Mouse (Mus musculus) heart, adult 2 months (tissue): ENCODE measurements around the gene 9330161L09Rik. TPM values are rescaled to one million over a fixed set of nuclear protein-coding genes. Genes with fewer than 3 reads are reported as not detected.

ENCODE experiments used
- DNase-seq, 2 experiments: peaks; one replicate each; pipeline ENCODE4 v3.0.0; 2021
- H3K27ac ChIP-seq: fragments of 200-600 bp; 2 replicates; pipeline ENCODE4 v1.8.1; 2022
- H3K27me3 ChIP-seq: fragments of 200-500 bp; 2 replicates; pipeline ENCODE4 v1.6.1; 2012; ENCODE audit warnings: mild to moderate bottlenecking, low read length, inconsistent platforms, mixed read lengths; ENCODE audit not compliant: control insufficient read depth, insufficient read depth
- H3K36me3 ChIP-seq: fragments of 200-500 bp; 2 replicates; pipeline ENCODE4 v1.6.1; 2012; ENCODE audit warnings: low read length, inconsistent platforms; ENCODE audit not compliant: control insufficient read depth, insufficient read depth
- H3K4me1 ChIP-seq: fragments of 200-500 bp; 2 replicates; pipeline ENCODE4 v1.6.1; 2011; ENCODE audit warnings: low read length; ENCODE audit not compliant: control insufficient read depth, insufficient read depth
- H3K4me3 ChIP-seq: fragments of 200-600 bp; 2 replicates; pipeline ENCODE4 v1.8.1; 2022
- H3K79me2 ChIP-seq: fragments of 200-500 bp; replicated peaks from 2 replicates; pipeline ENCODE4 v1.6.1; 2012; ENCODE audit warnings: mild to moderate bottlenecking, inconsistent platforms, low read length, moderate library complexity, mixed read lengths; ENCODE audit not compliant: control insufficient read depth, insufficient read depth
- H3K9ac ChIP-seq: fragments of 200-500 bp; 2 replicates; pipeline ENCODE4 v1.6.1; 2012; ENCODE audit warnings: low read depth, mild to moderate bottlenecking, control low read depth, inconsistent platforms, low read length, mixed read lengths
- CTCF ChIP-seq: fragments of 200-600 bp; IDR thresholded peaks from 2 replicates; pipeline ENCODE4 v1.8.1; 2022; ENCODE audit warnings: antibody characterized with exemption, mild to moderate bottlenecking, moderate library complexity
- EP300 ChIP-seq: fragments of 200-500 bp; IDR thresholded peaks from 2 replicates; pipeline ENCODE4 v1.6.1; 2011; ENCODE audit warnings: low read depth, low read length, control low read depth; ENCODE audit not compliant: insufficient read depth
- POLR2A ChIP-seq: fragments of 200-500 bp; IDR thresholded peaks from 2 replicates; pipeline ENCODE4 v1.6.1; 2011; ENCODE audit warnings: mild to moderate bottlenecking, low read depth, low read length, control low read depth; ENCODE audit not compliant: insufficient read depth
- WGBS: fragments of 180-500 bp; shearing (Covaris S2); methylation state at CpG from one replicate; pipeline ENCODE4 v1.1.7; 2018; 5-methylcytosine and 5-hydroxymethylcytosine counted together
- intact Hi-C: fragments of 180-260 bp; cut with DNase I; formaldehyde crosslinking; loops from one replicate; pipeline ENCODE4 v1.15.1; 2025
- polyA plus RNA-seq: library from polyadenylated mRNA; depleted of rRNA; stranded (reverse); fragments of >200 nt; gene quantifications from 2 replicates; pipeline ENCODE4 v1.2.3, GENCODE M21; 2012
- total RNA-seq, 2 experiments: library from RNA; stranded (reverse); gene quantifications; 2 replicates each; pipeline ENCODE4 v1.2.3; 2021

The 9330161L09Rik gene
- total and polyA plus RNA-seq, 3 experiments, result 0.61 to 1.6 (median 1.4) TPM

DNA sequence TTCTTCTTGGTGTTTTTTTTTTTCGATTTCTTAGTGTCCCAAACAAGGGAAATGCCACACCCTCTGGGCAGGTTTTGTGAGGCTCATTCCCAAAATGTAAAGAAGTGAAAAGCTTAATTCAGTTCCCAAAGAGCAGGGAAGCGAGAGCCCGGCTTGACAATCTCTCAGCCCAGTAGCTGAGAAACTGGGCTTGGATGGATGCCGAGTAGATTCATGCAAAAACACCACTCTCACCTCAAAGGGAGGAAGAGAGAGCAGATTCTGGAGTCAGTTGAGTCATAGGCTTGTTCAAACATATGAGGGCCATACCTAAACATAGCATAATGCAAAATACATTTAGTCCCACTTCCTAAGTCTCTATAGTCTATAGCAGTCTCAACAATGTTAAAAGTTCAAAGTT, 27.4 kb downstream of the 9330161L09Rik start:
- H3K9ac ChIP-seq, result no peak overlapping the region
- H3K4me3 ChIP-seq, result no peak overlapping the region
- TF ChIP-seq EP300 (no peak), POLR2A (no peak), CTCF (no peak)
- no peaks in the 10 kb centered on the region for H3K27me3 ChIP-seq
- no peak for DNase-seq
- H3K36me3 ChIP-seq, result no peaks in the 10 kb centered on the region
- no peak overlapping the region for H3K27ac ChIP-seq
- no peaks in the 10 kb centered on the region for H3K4me1 ChIP-seq
- intact Hi-C loops, result no loop called here
- no peaks in the 10 kb centered on the region for H3K79me2 ChIP-seq
- WGBS, result 79% methylated on average over 4 of the region's 4 CpGs

- WGBS, result 47% methylated on average over 4 of the region's 4 CpGs
- Histone ChIP-seq H3K9ac (no peak overlapping the region), H3K4me3 (no peak overlapping the region), H3K79me2 (no peaks in the 10 kb centered on the region), H3K27me3 (no peaks in the 10 kb centered on the region), H3K27ac (no peak overlapping the region), H3K36me3 (no peaks in the 10 kb centered on the region), H3K4me1 (no peaks in the 10 kb centered on the region)
- DNase-seq, result no peak
- TF ChIP-seq POLR2A (no peak), EP300 (no peak), CTCF (no peak)
- intact Hi-C loops, result no loop called here
These were observed 30.8 kb downstream of the 9330161L09Rik start for GRCm38 (mm10) chr12:103376774-103377173.

GRCm38 (mm10) chr12:103376124-103376523, 31.5 kb downstream of the 9330161L09Rik start:
- H3K9ac ChIP-seq, result no peak overlapping the region
- H3K4me1 ChIP-seq, result no peaks in the 10 kb centered on the region
- 50% methylated on average over 5 of the region's 5 CpGs for WGBS
- no peak overlapping the region for H3K4me3 ChIP-seq
- no peak for TF ChIP-seq EP300
- TF ChIP-seq CTCF, result no peak
- no peak for TF ChIP-seq POLR2A
- no peaks in the 10 kb centered on the region for H3K27me3 ChIP-seq
- H3K36me3 ChIP-seq, result no peaks in the 10 kb centered on the region
- H3K79me2 ChIP-seq, result no peaks in the 10 kb centered on the region
- intact Hi-C loops, result no loop called here
- no peak overlapping the region for H3K27ac ChIP-seq
- DNase-seq, result no peak

DNA sequence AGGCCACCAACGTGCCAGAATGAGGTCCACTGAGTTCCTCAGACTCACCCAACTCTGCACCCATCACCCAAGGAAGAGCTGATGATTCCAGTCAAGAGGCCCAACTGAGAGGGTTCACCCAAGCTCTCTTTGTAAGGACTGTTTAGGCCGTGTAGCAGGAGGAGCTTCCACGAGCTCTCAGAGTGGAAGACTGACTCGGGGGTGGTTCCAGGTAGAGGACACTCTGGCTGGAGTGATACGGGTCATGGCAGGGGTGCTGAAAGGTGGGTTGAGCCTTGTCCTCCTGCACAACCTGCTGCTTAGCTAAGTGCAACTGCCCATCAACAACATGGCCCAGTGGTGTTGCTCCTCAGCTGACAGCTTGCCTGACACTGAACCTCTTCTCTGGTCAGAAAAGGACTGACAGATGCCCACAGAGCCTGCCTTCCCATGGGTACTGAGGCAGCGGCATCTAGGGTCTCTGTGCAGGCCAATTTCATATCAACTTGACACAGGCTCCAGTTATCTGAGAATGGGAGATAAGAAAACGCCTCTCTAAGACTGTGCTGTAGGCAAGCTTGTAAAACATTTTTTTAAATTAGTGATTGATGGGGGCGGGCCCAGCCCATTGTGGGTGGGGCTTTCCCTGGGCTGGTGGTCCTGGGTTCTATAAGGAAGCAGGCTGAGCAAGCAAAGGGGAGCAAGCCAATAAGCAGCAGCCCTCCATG, 33.9 kb downstream of the 9330161L09Rik start:
- 53% methylated on average over 8 of the region's 8 CpGs for WGBS
- Histone ChIP-seq H3K27me3 (no peaks in the 10 kb centered on the region), H3K4me3 (no peak overlapping the region), H3K9ac (no peak overlapping the region), H3K79me2 (no peaks in the 10 kb centered on the region), H3K4me1 (no peaks in the 10 kb centered on the region), H3K27ac (no peak overlapping the region), H3K36me3 (no peaks in the 10 kb centered on the region)
- DNase-seq, result no peak
- intact Hi-C loops, result no loop called here
- TF ChIP-seq POLR2A (no peak), EP300 (no peak), CTCF (no peak)

DNA sequence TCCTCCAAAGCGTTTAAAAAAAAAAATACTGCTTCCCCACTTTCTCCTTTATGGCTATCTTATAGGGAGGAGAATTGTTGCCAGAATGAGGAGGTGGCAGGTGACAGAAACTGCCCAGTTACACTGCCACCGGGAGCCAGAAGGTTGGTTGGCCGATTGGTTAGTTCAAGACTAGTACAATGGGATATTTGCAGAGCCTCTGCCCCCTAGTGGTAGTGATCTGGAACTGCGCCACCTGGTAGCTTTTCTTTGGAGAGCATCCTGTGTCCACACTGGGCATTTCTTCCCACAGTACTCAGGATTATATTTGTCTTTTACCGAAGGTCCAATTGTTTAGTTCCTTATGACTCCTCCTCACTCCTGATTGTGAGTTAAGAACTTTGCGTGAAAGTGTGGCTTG, 35.9 kb downstream of the 9330161L09Rik start:
- Histone ChIP-seq H3K79me2 (no peaks in the 10 kb centered on the region), H3K27ac (no peak overlapping the region), H3K4me3 (no peak overlapping the region), H3K27me3 (no peaks in the 10 kb centered on the region), H3K9ac (no peak overlapping the region), H3K4me1 (no peaks in the 10 kb centered on the region), H3K36me3 (no peaks in the 10 kb centered on the region)
- intact Hi-C loops, result no loop called here
- no peak for TF ChIP-seq EP300
- TF ChIP-seq CTCF, result peak; percentile 99
- peak in 1 of 2 experiments; percentile 61 for DNase-seq
- 21% methylated on average over 6 of the region's 6 CpGs for WGBS

DNA sequence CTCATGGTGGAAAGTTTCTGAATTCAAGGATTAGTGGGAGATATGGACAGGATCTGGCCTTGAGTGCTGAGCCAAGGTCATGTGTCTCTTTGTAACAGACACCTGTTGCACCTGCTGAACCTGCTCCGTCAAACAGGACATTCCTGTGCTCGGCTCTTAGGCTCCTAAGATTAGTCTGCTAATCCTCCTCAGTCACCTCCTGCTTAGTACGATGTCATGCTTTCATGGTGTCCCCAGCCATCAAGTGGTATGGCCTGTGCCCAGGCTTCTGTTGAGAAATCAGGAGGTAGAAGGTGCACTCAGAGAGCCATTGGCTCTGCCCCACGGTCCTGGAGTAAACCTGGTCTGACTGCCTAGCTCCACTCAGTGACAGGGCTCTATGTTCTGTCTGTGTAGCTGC, 36.8 kb downstream of the 9330161L09Rik start:
- WGBS, result 67% methylated on average over 4 of the region's 4 CpGs
- Histone ChIP-seq H3K9ac (no peak overlapping the region), H3K36me3 (no peaks in the 10 kb centered on the region), H3K27me3 (no peaks in the 10 kb centered on the region), H3K79me2 (no peaks in the 10 kb centered on the region), H3K4me1 (no peaks in the 10 kb centered on the region), H3K27ac (no peak overlapping the region), H3K4me3 (no peak overlapping the region)
- no peak for DNase-seq
- intact Hi-C loops, result no loop called here
- TF ChIP-seq CTCF (no peak), EP300 (no peak), POLR2A (no peak)
